Comparison of ENCODE assay signal across 4 mouse cellular contexts in genomic region chr5:138365347-138365746, GRCm38 (mm10). TPM values are rescaled to one million over a fixed set of nuclear protein-coding genes. Genes with fewer than 3 reads are reported as not detected.
"Had no signal": no experiment of that assay in that cellular context is flagged by ENCODE, and none has a peak within 500 bp of the region (broad histone marks: within the 10 kb centered on the region; RNA-seq: fewer than 3 reads in every experiment).

No protein-coding gene starts in this region.

RNA-seq across cellular contexts. Expression of gene Pvrig, which starts 23.6 kb away (rescaled TPM):
- total RNA-seq: neutrophil, adult 5-6 weeks had no signal
- polyA plus RNA-seq: neural tube, embryonic 13.5 days; neural tube, embryonic 14.5 days; neural tube, embryonic 15.5 days had no signal
